22 mouse cellular contexts compared by ENCODE assay signal in genomic region chr4:88005801-88006200, GRCm38 (mm10). TPM values are rescaled to one million over a fixed set of nuclear protein-coding genes. Genes with fewer than 3 reads are reported as not detected.
DNase-seq lines count a peak whose midpoint lies in the region; ATAC-seq and TF ChIP-seq lines count a peak whose summit lies in the region.
"Had no signal": no experiment of that assay in that cellular context is flagged by ENCODE, and none has a peak within 500 bp of the region (broad histone marks: within the 10 kb centered on the region; RNA-seq: fewer than 3 reads in every experiment).

No protein-coding gene starts in this region.

- peak; percentile 45 for DNase-seq in CD4-positive helper T cell, adult 2 months (ENCODE audit: low read depth, low spot score)
- peak; percentile 81 for DNase-seq in MEL-GATA-1-ER (ENCODE audit: extremely low read depth, low read depth)
- DNase-seq in left cerebral cortex, adult 9 months (ENCODE audit: low spot score in 2 of 2) = no peak
- no peak for DNase-seq in cerebellum, postnatal 25 days
- DNase-seq: adrenal gland, postnatal 25 days; cerebellum, adult 11-12 months; cerebellum, postnatal 14 days; gastrocnemius, adult 2 months; heart, postnatal 10 days; lung, adult 2 months; midbrain, embryonic 14.5 days had no signal

- no peak overlapping the region for H3K4me3 ChIP-seq in intestine, postnatal 0 days (ENCODE audit: low read depth, low read length)
- H3K4me3 ChIP-seq in forebrain, embryonic 12.5 days (replicated peaks) = no peak overlapping the region
- H3K4me3 ChIP-seq: embryonic facial prominence, embryonic 15.5 days; forebrain, embryonic 10.5 days; gastrocnemius, adult 2 months; hindbrain, embryonic 13.5 days; myocyte; neural tube, embryonic 15.5 days had no signal

- H3K36me3 ChIP-seq in intestine, postnatal 0 days (ENCODE audit: control insufficient read depth, insufficient read depth) = no peaks in the 10 kb centered on the region; the same call in 1 of the 2 replicates
- H3K36me3 ChIP-seq in forebrain, embryonic 12.5 days (replicated peaks) = peaks cover 7% of the 10 kb centered on the region
- H3K36me3 ChIP-seq: neural tube, embryonic 15.5 days had no signal

- no peaks in the 10 kb centered on the region for H3K27me3 ChIP-seq in intestine, postnatal 0 days (replicated peaks; ENCODE audit: control insufficient read depth, insufficient read depth, low read length)
- H3K27me3 ChIP-seq in forebrain, embryonic 12.5 days = no peaks in the 10 kb centered on the region
- H3K27me3 ChIP-seq: embryonic facial prominence, embryonic 15.5 days; hindbrain, embryonic 13.5 days; neural tube, embryonic 15.5 days had no signal

- no peak for TF ChIP-seq CTCF in intestine, postnatal 0 days (IDR thresholded peaks at IDR 0.05; ENCODE audit: low read depth)

- no peak overlapping the region for H3K9ac ChIP-seq in intestine, postnatal 0 days (ENCODE audit: low read depth, low read length)
- no peak overlapping the region for H3K9ac ChIP-seq in forebrain, embryonic 12.5 days
- H3K9ac ChIP-seq: embryonic facial prominence, embryonic 15.5 days; hindbrain, embryonic 13.5 days; neural tube, embryonic 15.5 days had no signal

- no peak overlapping the region for H3K27ac ChIP-seq in intestine, postnatal 0 days (ENCODE audit: low read depth, low read length)
- H3K27ac ChIP-seq in forebrain, embryonic 12.5 days = no peak overlapping the region
- H3K27ac ChIP-seq: embryonic facial prominence, embryonic 15.5 days; forebrain, embryonic 10.5 days; gastrocnemius, adult 2 months; hindbrain, embryonic 13.5 days; neural tube, embryonic 15.5 days; stomach, postnatal 0 days had no signal

- peak; percentile 83 for ATAC-seq in megakaryocyte, adult 5-6 weeks (ENCODE audit: poor library complexity, severe bottlenecking)
- ATAC-seq in intestine, postnatal 0 days = no peak
- ATAC-seq in forebrain, embryonic 12.5 days (ENCODE audit: low FRiP score) = no peak

- H3K4me2 ChIP-seq in intestine, postnatal 0 days (replicated peaks; ENCODE audit: low read depth) = no peak overlapping the region
- H3K4me2 ChIP-seq in forebrain, embryonic 12.5 days = no peak overlapping the region
- H3K4me2 ChIP-seq: embryonic facial prominence, embryonic 15.5 days; heart, embryonic 11.5 days; hindbrain, embryonic 13.5 days; liver, embryonic 11.5 days; neural tube, embryonic 15.5 days had no signal

- WGBS in intestine, postnatal 0 days = 85% methylated on average over 3 of the region's 3 CpGs
- WGBS in forebrain, embryonic 12.5 days = 93% methylated on average over 3 of the region's 3 CpGs

- no peaks in the 10 kb centered on the region for H3K9me3 ChIP-seq in intestine, postnatal 0 days (ENCODE audit: control insufficient read depth)
- no peaks in the 10 kb centered on the region for H3K9me3 ChIP-seq in forebrain, embryonic 12.5 days
- H3K9me3 ChIP-seq: embryonic facial prominence, embryonic 15.5 days; forebrain, embryonic 10.5 days; hindbrain, embryonic 13.5 days; neural tube, embryonic 15.5 days had no signal

- 0 out of 2 replicates have a peak, but pooled peaks cover 4% of the 10 kb centered on the region for H3K4me1 ChIP-seq in intestine, postnatal 0 days (replicated peaks; ENCODE audit: control insufficient read depth, insufficient read depth, low read length)
- no peaks in the 10 kb centered on the region for H3K4me1 ChIP-seq in forebrain, embryonic 12.5 days

RNA-seq across cellular contexts. Expression of gene Mllt3, which starts 27.4 kb away (rescaled TPM):
- total RNA-seq in megakaryocyte, adult 5-6 weeks (2015) = 6.2 and 8.1 TPM in 2 replicates
- total RNA-seq in megakaryocyte, adult 5-6 weeks (2017) = 7.3 and 18.5 TPM in 2 replicates
- polyA plus RNA-seq in intestine, postnatal 0 days (2015; fragmentation: Nextera tagmentation; extraction: Ambion mirVana) = 17.5 and 20.0 TPM in 2 replicates
- 81.7 and 82.1 TPM in 2 replicates for polyA plus RNA-seq in forebrain, embryonic 12.5 days (2016; fragmentation: Nextera tagmentation; extraction: Ambion mirVana)

Comparison
In these comparisons a context has a peak if more than half of its experiments do, and no peak if none do; other contexts are left out.
1. DNase-seq: peak in CD4-positive helper T cell, adult 2 months (single experiment) and MEL-GATA-1-ER (single experiment); none in left cerebral cortex, adult 9 months (0 of 2) and cerebellum, postnatal 25 days (0 of 2).